Mouse (Mus musculus) olfactory bulb, adult 2 months (tissue): ENCODE measurements around the gene Eif2ak2.

Experiments
- CTCF ChIP-seq: fragments of 200-500 bp; IDR thresholded peaks from 2 replicates; pipeline ENCODE4 v1.5.1; 2012; ENCODE audit warnings: low read depth, mild to moderate bottlenecking, low read length, moderate library complexity; ENCODE audit not compliant: insufficient read depth
- POLR2A ChIP-seq: fragments of 200-500 bp; IDR thresholded peaks from 2 replicates; pipeline ENCODE4 v1.6.1; 2012; ENCODE audit warnings: mild to moderate bottlenecking, low read depth, low read length, moderate library complexity; ENCODE audit not compliant: insufficient read depth

DNA sequence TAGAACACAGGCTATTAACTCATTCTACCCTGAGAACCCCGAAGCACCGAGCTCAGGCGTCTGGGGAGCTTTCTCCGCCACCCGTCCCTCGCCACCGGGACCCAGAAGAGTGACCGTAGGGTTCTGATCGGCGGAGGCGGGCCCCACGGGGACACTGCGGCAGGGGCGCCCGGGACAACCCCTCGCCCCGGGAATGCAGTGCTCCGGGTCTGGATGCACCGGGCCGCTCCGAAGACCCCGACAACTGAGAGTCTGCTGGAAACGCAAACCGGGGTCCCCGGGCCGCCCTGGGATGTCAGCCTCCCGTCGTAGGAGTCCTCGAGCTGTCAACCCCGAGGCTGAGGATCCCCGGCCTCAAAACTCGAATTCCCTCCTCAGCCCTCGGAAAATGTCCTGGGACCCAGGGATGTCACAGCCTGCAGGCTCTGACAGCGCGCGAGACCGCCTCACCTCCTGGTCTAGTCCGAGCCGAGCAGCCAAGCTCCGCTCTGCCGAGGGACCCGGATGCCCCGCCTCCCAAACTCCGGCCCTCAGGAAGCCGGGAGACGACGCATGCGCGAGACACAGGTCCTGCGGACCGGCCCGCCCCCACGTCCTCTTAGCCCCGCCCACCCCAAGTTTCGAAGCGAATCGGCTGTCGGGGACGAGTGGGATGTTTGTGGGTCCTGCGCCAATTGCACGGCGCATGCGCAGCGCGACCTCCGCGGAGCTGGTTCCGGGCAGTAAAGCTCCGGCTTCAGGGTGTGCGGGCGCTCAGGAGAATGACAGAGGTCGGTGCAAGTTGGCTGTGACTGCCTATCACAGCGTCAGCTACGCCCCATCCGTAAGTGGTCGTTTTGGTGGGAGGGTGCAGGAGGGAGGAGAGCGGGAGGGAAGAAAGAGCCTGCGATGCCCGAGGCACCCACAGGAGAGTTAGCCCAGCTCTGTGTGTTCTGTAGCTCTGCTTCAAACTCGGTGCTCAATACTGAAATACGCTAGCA, 47.2 kb downstream of the Eif2ak2 start, which contains the start of the genes Heatr5b and Gpatch11:
- TF ChIP-seq POLR2A: peak; percentile 79
- TF ChIP-seq CTCF: no peak
